Mouse (Mus musculus) erythroblast, embryonic 14.5 days (primary cell): ENCODE measurements at regions not wholly inside any gene's neighbourhood (a gene's known extent, or its start where the extent isn't known, plus 50 kb on each side); places are given as distances from the start of the nearest gene placed in this dataset.

ENCODE experiments used
- GATA1 ChIP-seq: IDR thresholded peaks from 2 replicates; pipeline ENCODE4 v1.6.1; 2012; ENCODE audit warnings: low read length, inconsistent platforms, mixed read lengths
- TAL1 ChIP-seq: IDR thresholded peaks from 3 replicates; pipeline ENCODE4 v1.6.1; 2012; ENCODE audit warnings: low read length, inconsistent platforms, mixed read lengths

DNA sequence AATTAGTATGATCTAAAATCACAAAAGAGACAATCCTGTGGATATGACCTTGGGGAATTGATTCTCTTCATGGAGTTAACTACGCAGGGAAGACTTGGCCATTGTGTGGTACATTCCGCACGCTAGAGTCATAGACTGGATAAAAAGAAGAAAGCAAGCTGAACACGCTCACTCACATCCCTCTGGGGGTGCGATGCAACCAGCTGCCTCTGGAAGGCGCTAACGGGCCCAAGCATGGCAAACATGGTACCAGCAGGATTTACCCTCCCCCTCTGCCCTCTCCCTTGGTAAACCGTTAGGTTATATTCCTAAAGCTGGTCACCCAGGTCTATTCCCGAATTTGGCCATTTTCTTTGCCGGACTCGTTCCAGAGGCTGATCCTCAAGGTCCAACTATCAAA, 102.2 kb upstream of the Dazl start:
- no peak for TF ChIP-seq GATA1
- no peak for TF ChIP-seq TAL1
